Mouse (Mus musculus): ENCODE data around the gene Dhcr7.

DNA sequence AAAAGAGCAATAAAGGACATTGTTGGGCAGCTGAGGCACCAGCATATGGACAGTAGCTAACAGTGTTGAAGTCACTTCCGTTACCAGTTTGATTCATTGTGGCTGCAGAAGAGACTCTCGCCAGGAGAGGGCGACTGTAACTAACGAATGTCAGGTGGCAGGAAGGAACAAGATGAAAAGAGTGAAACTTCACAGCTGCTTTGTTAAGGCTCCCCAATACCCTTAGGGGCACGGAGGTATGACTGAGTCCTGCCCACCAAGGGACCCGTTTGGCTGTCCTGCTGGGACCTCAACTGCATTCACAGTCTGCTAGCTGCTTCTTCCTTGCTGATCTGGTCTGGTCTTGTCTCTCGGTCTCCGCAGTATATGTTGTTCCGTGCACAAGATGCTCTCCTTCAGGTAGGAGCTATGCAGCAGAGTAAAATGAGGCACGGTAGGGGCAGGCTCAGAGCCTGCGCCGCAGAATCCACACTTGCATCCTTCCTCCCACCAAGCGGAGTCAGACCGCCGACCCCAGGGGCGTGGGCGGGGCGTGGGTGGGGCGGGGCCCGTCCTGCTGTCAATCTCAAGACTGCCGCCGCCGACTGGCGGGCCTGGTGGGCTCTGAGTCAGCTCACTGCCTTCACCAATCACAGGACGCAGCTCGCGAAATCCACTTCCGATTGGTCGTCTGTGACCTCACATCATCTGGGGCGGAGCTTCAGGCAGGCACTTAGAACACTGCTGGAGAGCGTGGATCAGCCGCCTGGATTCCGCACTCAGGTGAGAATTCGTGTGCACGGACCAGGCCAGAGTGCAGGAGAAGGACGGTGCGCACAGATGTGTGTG lies 6.8 kb downstream of the Dhcr7 start:
- TF ChIP-seq POLR2A (IDR thresholded peaks at IDR 0.05; ENCODE audit: borderline replicate concordance, low read depth, low read length), result no peak
- peak; percentile 55; the same call in 1 of the 2 replicates for TF ChIP-seq CTCF (IDR thresholded peaks at IDR 0.05; ENCODE audit: low read depth, low read length)
